Mouse (Mus musculus) mesoderm, embryonic 11.5 days (tissue): ENCODE measurements at regions not wholly inside any gene's neighbourhood (a gene's known extent, or its start where the extent isn't known, plus 50 kb on each side); places are given as distances from the start of the nearest gene placed in this dataset.

Source experiments
- DNase-seq: peaks from one replicate; pipeline ENCODE4 v3.0.0-alpha.2; 2012; ENCODE audit warnings: low read depth, low spot score

GRCm38 (mm10) chr3:58310390-58310789 is 104.1 kb upstream of the Tsc22d2 start:
- no peak for DNase-seq

DNA sequence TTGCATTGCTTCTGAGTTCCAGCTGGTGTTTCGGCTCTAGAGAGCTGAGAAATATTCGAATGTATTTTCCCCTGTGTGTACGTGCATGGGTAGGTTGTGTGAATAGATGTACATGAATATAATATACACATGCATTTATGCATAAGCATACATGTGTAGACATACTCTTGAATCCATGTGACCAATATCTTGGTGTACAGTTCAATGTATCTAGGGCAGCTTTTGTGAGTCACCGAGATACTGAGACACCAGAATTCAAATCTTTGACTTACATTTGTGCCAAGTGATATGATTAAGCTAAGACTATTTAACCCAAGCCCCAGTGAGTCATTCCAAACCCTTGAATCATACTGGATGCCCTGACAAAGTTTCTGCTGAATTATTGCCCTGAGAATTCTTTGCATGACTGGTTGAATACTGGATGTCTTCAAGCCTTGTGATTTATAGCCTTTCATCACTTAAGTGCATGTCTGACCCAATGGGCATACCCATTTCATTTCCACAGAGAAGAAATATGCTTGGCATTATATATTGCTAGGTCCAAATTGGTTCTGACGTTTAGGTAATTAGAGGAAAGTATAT is 103.3 kb upstream of the Tsc22d2 start:
- no peak for DNase-seq

GRCm38 (mm10) chr3:58312623-58313022 is 101.9 kb upstream of the Tsc22d2 start:
- DNase-seq: peak; percentile 16

DNA sequence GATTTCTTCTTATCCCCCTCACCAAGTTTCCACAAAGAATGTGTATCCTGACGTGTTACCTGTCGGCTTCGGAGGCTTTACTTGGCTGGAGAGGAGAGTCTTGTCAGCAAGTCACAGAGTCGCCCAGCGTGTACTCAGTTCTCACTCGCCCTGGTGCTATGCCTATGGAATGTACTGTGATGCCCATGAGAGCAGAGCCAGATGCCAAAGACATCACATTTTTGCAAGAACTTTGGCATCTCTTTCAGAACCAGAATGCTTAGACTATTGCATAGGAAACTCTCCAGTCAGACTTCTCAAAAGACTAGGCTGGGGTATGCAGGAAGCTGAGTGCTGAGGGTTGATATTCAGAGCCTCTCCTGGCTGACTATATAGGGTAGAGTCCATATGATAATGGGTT is 99.3 kb upstream of the Tsc22d2 start:
- DNase-seq: no peak

DNA sequence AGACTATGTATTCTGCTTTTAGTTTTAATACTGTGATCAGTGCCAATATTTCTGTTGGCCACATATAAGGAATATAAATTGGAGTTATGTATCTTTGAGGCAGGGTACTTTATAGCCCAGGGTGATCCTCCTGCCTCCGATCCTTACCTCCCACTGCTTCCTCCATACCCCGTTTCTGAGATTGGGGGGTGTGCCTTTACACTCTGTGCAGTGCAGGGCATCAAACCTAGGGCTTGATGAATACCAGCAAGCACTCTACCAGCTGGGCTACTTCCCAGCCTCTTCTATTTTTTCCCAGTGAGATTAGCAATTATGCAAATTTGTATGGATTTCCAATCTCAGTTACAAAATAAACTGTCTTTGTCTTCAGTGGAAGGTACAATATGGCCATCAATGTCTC is 97.3 kb upstream of the Tsc22d2 start:
- DNase-seq: no peak

- DNase-seq: no peak
Measured at GRCm38 (mm10) chr3:58318756-58319155, 95.8 kb upstream of the Tsc22d2 start.

GRCm38 (mm10) chr3:58319463-58319862 is 95.1 kb upstream of the Tsc22d2 start:
- DNase-seq: no peak

DNA sequence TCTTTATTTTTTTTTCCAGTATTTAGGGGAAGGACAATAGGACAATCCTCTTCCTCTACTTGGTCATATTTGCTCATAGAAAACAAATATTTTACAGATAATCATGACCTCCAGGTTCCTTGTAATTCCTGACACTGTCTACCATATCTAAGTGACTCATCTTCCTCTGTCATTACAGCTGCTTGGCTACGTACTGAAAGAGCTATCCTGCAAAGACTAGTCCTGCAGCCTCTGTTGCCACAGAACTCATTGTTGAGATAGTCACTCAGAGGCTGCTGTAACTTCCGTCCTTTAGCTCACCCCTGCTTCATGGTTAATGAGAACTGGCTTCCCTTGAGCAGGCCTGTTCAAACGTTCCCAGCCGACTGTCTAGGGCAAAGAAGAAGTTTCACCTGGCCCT is 93.7 kb upstream of the Tsc22d2 start:
- DNase-seq: no peak

DNA sequence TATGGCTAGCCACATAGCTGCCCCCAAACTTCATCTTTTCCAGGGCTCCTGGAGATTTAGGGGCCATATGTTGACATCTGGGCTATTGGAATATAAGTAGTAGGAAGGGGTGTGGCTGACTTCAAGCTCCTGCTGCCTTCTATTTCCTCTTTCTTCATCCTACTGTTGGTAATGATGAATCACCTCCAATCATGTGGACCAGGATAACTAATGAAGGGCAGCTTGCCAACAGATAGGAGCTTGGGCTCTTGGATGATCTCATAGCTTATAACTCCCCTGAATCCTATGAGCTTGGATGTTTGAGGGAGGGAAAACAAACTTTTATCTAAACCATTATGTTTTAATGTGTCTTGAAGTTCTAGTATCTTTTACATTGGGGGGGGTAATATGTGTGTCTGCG is 92.2 kb upstream of the Tsc22d2 start:
- DNase-seq: no peak

GRCm38 (mm10) chr3:58327721-58328120 is 86.8 kb upstream of the Tsc22d2 start:
- DNase-seq: no peak

GRCm38 (mm10) chr3:58330186-58330585 is 84.3 kb upstream of the Tsc22d2 start:
- no peak for DNase-seq

GRCm38 (mm10) chr3:58333997-58334396 is 80.5 kb upstream of the Tsc22d2 start:
- no peak for DNase-seq

DNA sequence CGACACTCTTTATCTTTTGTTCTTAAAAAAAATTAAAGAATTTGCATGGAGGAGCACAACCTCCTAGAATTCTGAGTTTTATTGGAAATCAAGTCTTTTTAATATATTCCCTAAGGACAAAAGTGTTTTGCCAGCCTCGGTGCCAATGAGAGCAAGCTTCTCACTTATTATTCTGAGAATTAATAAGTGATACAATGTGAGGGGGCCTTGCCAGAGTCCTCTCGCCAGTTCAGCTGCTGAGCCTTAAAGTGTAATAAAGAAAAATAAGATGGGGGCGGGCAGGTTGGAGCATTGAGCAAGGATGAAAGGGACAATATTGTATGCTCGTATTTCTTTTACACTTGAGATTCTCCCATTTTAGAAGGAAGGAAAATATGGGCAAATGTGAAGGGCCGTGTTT is 79.2 kb upstream of the Tsc22d2 start:
- no peak for DNase-seq

- peak; percentile 23 for DNase-seq
Measured at GRCm38 (mm10) chr3:58336135-58336534, 78.4 kb upstream of the Tsc22d2 start.

GRCm38 (mm10) chr3:58336590-58336989 is 77.9 kb upstream of the Tsc22d2 start:
- no peak for DNase-seq

DNA sequence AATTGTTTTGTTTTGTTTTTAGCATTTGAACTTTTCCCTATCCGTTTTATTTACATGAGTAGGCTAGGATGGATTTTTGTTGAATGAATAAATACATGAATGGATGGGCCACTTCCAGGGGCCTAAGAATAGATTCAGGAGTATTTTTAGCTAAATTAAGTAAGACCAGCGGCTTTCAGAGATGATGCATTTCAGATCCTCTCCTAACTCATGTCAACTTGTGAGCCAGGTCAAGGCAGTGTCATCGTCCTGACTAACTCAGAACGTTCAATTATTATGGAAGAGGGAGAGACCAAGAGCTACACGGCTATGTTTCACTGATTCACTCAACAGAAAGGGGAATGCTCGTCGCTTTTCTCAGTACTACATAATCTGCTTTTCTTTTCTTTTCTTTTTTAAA is 75.5 kb upstream of the Tsc22d2 start:
- DNase-seq: no peak

DNA sequence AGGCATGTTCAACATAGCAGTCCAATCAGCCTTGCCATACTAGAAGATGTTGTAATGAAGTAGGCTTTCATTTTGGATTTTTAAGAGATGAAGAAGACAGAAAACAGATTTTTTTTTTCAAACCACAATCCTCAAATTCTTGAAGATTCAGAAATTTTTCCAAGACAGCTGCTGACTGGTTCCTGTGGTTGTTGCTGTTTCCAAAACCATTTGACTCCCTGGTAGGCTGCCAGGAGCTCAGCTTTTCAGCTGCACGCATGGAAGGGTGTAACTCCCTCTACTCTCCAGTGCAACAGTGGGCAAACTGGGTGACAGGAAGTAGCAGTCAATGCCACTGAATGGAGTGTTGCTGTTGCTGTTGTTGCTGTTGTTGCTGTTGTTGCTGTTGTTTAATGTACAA is 72.4 kb upstream of the Tsc22d2 start:
- DNase-seq: no peak

- DNase-seq: no peak
Measured at GRCm38 (mm10) chr3:58362563-58362962, 52.0 kb upstream of the Tsc22d2 start.

GRCm38 (mm10) chr3:58364526-58364925 is 50.0 kb upstream of the Tsc22d2 start:
- DNase-seq: no peak
